Mouse (Mus musculus) G1E (cell line): Measurements from ENCODE around the gene Rasgrp1. TPM values are rescaled to one million over a fixed set of nuclear protein-coding genes. Genes with fewer than 3 reads are reported as not detected.

Source experiments
- ATAC-seq: 2 replicates; pipeline ENCODE4 v1.8.0; 2016; ENCODE audit warnings: mild to moderate bottlenecking; ENCODE audit not compliant: insufficient number of reproducible peaks, poor library complexity, low FRiP score, severe bottlenecking; ENCODE audit errors: extremely low read depth
- DNase-seq: peaks from one replicate; pipeline ENCODE4 v3.0.0; 2012; ENCODE audit warnings: low spot score
- H3K27me3 ChIP-seq: 2 replicates; pipeline ENCODE4 v1.6.1; 2012; ENCODE audit warnings: mild to moderate bottlenecking, low read length, inconsistent platforms; ENCODE audit not compliant: insufficient read depth
- H3K36me3 ChIP-seq: replicated peaks from 2 replicates; pipeline ENCODE3; 2012; ENCODE audit warnings: mild to moderate bottlenecking, inconsistent platforms
- H3K4me1 ChIP-seq: 2 replicates; pipeline ENCODE4 v1.6.1; 2012; ENCODE audit warnings: low read depth, low read length, inconsistent platforms, mixed read lengths; ENCODE audit not compliant: insufficient read depth
- H3K4me3 ChIP-seq: 2 replicates; pipeline ENCODE4 v1.5.1; 2012; ENCODE audit warnings: low read depth, mild to moderate bottlenecking, inconsistent platforms, low read length, moderate library complexity, mixed read lengths
- H3K9me3 ChIP-seq: replicated peaks from 2 replicates; pipeline ENCODE4 v1.6.1; 2012; ENCODE audit warnings: inconsistent platforms
- CTCF ChIP-seq: IDR thresholded peaks from 2 replicates; pipeline ENCODE4 v1.5.1; 2012; ENCODE audit warnings: low read depth, low read length, inconsistent platforms, mixed read lengths
- GATA1 ChIP-seq: IDR thresholded peaks from 2 replicates; pipeline ENCODE4 v1.6.1; 2012; ENCODE audit warnings: borderline replicate concordance, low read length, inconsistent platforms, mixed read lengths
- GATA2 ChIP-seq: IDR thresholded peaks from 2 replicates; pipeline ENCODE4 v1.6.1; 2012; ENCODE audit warnings: low read depth, low read length, inconsistent platforms, borderline replicate concordance
- POLR2AphosphoS5 ChIP-seq: IDR thresholded peaks from 2 replicates; pipeline ENCODE4 v1.6.1; 2012; ENCODE audit warnings: low read depth, low read length, inconsistent platforms; ENCODE audit not compliant: insufficient replicate concordance
- TAL1 ChIP-seq: conservative IDR thresholded peaks from 2 replicates; pipeline ENCODE4 v1.6.1; 2012; ENCODE audit warnings: low read depth, low read length, inconsistent platforms, mixed read lengths
- polyA plus RNA-seq: library from polyadenylated mRNA; stranded (reverse); fragments of >175 nt; gene quantifications from 2 replicates; pipeline ENCODE4 v1.2.3, GENCODE M21; 2012
- total RNA-seq, 2 experiments: library from RNA; stranded (forward) in 1 of 2; stranded (reverse) in 1 of 2; fragments of 200-1000 nt in 1 of 2; fragments of >200 nt in 1 of 2; fragmentation: Nextera tagmentation in 1 of 2; gene quantifications; 2 replicates each; pipeline ENCODE4 v1.2.3; 2014 to 2017

Gene Rasgrp1
- total and polyA plus RNA-seq, 3 experiments = 0.05 TPM; not detected in 2

DNA sequence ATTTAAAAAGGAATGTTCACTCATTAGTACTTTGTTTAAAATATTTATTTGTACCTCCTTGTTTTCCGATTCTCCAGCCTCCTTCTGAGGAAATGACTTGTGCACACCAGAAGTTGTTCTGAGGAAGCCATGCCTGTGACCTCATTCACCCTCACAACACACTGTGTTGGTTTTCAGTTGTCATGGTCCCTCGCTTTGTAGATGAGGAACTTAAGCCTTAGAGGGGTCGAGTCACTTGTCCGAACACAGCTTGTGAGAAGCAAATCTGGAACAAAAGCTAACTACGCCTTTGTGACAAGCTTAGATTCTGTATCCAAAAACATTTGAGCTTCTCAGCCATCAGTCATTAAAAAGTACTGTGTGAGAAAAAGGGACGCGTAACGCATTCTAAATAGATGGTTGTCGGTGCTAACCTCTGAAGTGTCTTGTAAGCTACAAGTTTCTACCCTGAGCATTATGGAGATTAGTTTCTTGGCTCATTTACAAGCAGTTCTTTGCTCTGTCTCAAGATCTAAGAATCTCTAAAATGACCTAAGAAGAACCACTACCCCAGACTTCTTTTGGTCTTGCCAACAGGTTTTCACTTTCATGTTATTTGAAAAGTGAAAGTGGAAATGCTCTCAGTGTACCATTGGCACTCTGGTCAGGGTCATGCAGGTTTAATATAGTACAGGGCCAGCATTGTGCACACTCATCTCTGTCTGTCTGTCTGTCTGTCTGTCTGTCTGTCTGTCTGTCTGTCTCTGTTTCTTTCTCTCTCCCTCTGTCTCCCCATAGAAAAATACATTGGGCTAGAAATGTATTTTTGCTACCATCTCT is 9.7 kb upstream of the Rasgrp1 start:
- no peak for DNase-seq
- Histone ChIP-seq H3K4me3 (no peak overlapping the region), H3K9me3 (no peaks in the 10 kb centered on the region), H3K36me3 (no peaks in the 10 kb centered on the region), H3K4me1 (no peaks in the 10 kb centered on the region), H3K27me3 (no peaks in the 10 kb centered on the region)
- no peak for ATAC-seq
- TF ChIP-seq TAL1 (no peak), POLR2AphosphoS5 (no peak), GATA1 (no peak), GATA2 (no peak), CTCF (no peak)

DNA sequence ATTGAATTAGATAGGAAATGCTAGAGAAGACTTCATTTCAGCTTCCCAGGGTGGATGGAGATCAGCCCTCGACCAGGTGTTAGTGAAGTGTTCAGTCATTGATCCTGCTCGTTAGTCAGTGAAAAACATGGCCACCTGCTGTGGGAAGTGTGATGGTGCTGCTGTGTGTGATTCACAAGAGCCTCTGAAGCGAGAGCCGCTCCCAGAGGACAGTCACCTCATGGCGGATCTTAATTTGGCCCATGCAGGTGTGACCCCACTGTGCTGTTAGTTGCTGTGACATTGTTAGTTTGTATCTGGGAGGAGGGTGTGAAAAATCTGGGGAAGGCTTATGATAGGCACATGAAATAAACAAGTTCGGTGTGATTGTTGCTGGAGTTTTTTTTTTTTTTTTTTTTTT is 7.3 kb upstream of the Rasgrp1 start:
- ATAC-seq (no peak), DNase-seq (no peak)
- Histone ChIP-seq H3K4me3 (no peak overlapping the region), H3K27me3 (no peaks in the 10 kb centered on the region), H3K4me1 (no peaks in the 10 kb centered on the region), H3K9me3 (no peaks in the 10 kb centered on the region), H3K36me3 (no peaks in the 10 kb centered on the region)
- no peak for TF ChIP-seq CTCF
- TF ChIP-seq TAL1 = no peak
- no peak for TF ChIP-seq GATA2
- no peak for TF ChIP-seq GATA1
- no peak for TF ChIP-seq POLR2AphosphoS5

DNA sequence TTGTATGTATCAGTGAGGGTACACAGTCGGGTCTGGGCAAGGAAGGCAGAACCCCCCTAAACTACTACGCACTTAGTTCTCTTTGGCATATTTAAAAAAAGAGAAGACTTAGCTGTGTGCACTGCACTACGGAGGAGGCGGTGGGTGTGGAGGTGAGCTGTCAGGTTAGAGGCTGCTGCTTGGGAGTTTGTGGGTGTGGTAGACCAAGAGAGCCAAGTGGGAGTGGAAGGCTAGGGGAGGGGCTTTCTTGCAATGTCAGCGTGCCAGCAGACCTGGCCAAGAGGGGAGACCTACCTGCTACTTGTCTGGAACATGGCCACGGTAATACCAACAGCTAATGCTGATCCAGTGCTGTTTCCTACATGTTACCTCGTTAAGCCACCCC is 431 bp upstream of the Rasgrp1 start:
- Histone ChIP-seq H3K9me3 (no peaks in the 10 kb centered on the region; the same call in 1 of the 2 replicates), H3K4me3 (no peak overlapping the region), H3K4me1 (no peaks in the 10 kb centered on the region), H3K36me3 (no peaks in the 10 kb centered on the region), H3K27me3 (no peaks in the 10 kb centered on the region)
- TF ChIP-seq POLR2AphosphoS5 (no peak), CTCF (no peak), TAL1 (no peak), GATA1 (no peak), GATA2 (no peak)
- DNase-seq (no peak), ATAC-seq (no peak)

DNA sequence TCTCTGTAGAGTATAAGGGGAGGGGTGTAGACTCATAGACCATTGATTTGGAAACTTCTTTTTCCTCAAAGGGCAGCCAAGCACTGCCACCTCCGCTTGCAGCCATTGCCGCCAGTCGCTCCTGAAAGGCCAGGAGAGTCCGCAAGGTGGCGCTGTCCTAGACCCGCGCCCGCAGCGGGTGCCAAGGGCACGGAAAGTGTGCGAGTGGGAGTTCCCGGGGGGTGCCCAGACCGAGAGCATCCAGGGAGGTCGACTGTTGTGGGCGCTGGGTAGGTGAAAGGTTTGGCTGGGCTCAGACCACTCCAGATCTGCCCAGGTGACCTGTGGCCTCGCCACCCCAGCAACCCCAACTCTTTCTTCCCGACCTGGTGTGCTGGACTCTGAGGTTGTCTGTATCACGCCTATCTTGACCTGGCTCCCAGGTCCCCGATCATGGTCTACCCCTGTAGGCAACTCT is 683 bp downstream of the Rasgrp1 start:
- DNase-seq = no peak
- H3K4me3 ChIP-seq = no peak overlapping the region

DNA sequence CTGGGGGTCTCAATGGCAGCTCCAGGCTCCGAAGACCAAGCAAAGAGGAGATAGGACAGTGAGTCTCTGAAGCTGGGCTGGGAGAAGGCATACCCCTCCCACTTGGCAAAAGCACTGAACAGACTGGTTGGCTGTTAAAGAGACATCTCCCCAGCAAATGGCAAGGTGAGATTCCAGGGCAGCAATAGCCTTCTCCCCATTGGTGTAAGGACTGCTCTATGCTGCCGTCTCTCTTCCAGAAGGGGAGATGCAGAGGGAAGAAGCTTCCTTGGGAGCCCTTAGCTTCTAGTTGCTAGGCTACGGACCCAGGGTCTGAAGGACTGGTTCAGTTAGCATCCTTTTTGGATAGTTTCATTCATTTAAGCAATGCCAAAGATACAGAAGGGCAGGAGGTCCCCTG is 4.3 kb downstream of the Rasgrp1 start:
- DNase-seq (no peak), ATAC-seq (no peak)
- Histone ChIP-seq H3K27me3 (no peaks in the 10 kb centered on the region), H3K4me1 (no peaks in the 10 kb centered on the region), H3K4me3 (no peak overlapping the region), H3K36me3 (no peaks in the 10 kb centered on the region), H3K9me3 (no peaks in the 10 kb centered on the region; the same call in 1 of the 2 replicates)
- TF ChIP-seq CTCF (no peak), GATA2 (no peak), POLR2AphosphoS5 (no peak)

More for the DNA sequence above, 683 bp downstream of the Rasgrp1 start:
- no peaks in the 10 kb centered on the region for H3K27me3 ChIP-seq
- no peak for TF ChIP-seq GATA1
- TF ChIP-seq GATA2 = no peak
- no peak for TF ChIP-seq TAL1
- no peak for TF ChIP-seq CTCF
- TF ChIP-seq POLR2AphosphoS5 = no peak
- no peaks in the 10 kb centered on the region for H3K36me3 ChIP-seq
- no peak for ATAC-seq
- H3K9me3 ChIP-seq = no peaks in the 10 kb centered on the region; the same call in 1 of the 2 replicates
- no peaks in the 10 kb centered on the region for H3K4me1 ChIP-seq

DNA sequence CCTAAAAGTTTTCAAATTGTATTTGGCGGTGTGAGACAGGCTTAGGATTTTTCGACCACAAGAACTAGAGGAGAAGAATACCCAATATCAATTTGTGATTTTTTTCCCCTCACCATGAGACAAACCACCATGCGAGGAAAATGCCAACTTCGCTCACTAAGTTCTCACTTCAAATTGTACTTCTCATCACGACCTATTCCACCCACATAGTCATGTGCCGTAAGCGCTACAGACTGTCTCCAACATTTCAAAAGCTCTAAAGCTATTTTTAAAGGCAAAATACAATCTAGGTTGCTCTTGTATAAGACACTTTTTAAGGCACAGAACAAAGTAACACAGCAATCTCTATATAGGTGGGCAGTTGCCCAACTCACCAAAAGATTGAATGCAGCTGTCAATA is 4.9 kb downstream of the Rasgrp1 start:
- TF ChIP-seq TAL1 (no peak), POLR2AphosphoS5 (no peak), GATA1 (no peak), GATA2 (no peak), CTCF (no peak)
- Histone ChIP-seq H3K27me3 (no peaks in the 10 kb centered on the region), H3K9me3 (no peaks in the 10 kb centered on the region; the same call in 1 of the 2 replicates), H3K36me3 (no peaks in the 10 kb centered on the region), H3K4me1 (no peaks in the 10 kb centered on the region), H3K4me3 (no peak overlapping the region)
- DNase-seq (no peak), ATAC-seq (no peak)
